Mouse (Mus musculus): ENCODE results near the gene Smarcb1.

GRCm38 (mm10) chr10:75898039-75898564 is 23.3 kb downstream of the Smarcb1 start:
- TF ChIP-seq POLR2A (IDR thresholded peaks at IDR 0.05; ENCODE audit: borderline replicate concordance, extremely low read depth, low read depth, low read length), result no peak
- TF ChIP-seq CTCF (IDR thresholded peaks at IDR 0.05; ENCODE audit: insufficient read depth, low read length), result no peak

Measured in lung, adult 2 months (tissue).